Mouse (Mus musculus): ENCODE measurements around the gene Pld3.
"Not testable (repeated sequence)": the region's sequence is repeated elsewhere in the genome, so short reads cannot be mapped to it uniquely, and the experiment has no call there.

Gene Pld3

GRCm38 (mm10) chr7:27523805-27524204, 29.2 kb downstream of the Pld3 start:
- no peak for DNase-seq (ENCODE audit: low read depth, low spot score)

- no peak for DNase-seq (ENCODE audit: low read depth, low spot score)
These were observed 30.1 kb downstream of the Pld3 start, which contains the start of gene Hipk4 for GRCm38 (mm10) chr7:27522967-27523366. Gene Hipk4, plus strand, starts transcription at chr7:27523267.

GRCm38 (mm10) chr7:27520599-27520998, 32.4 kb downstream of the Pld3 start:
- DNase-seq (ENCODE audit: low read depth, low spot score), result no peak

- no peak for DNase-seq (ENCODE audit: low read depth, low spot score)
These were observed 32.9 kb downstream of the Pld3 start for GRCm38 (mm10) chr7:27520104-27520503.

GRCm38 (mm10) chr7:27518314-27518713, 34.7 kb downstream of the Pld3 start:
- no peak for DNase-seq (ENCODE audit: low read depth, low spot score)

- DNase-seq (ENCODE audit: low read depth, low spot score), result no peak
These were observed 38.1 kb downstream of the Pld3 start for GRCm38 (mm10) chr7:27514961-27515360.

GRCm38 (mm10) chr7:27510809-27511208, 42.2 kb downstream of the Pld3 start:
- DNase-seq (ENCODE audit: low read depth, low spot score), result no peak

- DNase-seq (ENCODE audit: low read depth, low spot score), result peak; percentile 80
These were observed 44.4 kb downstream of the Pld3 start for GRCm38 (mm10) chr7:27508648-27509005.

- DNase-seq (ENCODE audit: low read depth, low spot score), result peak; percentile 96
These were observed 45.0 kb downstream of the Pld3 start for GRCm38 (mm10) chr7:27507711-27508647.

- DNase-seq (ENCODE audit: low read depth, low spot score), result no peak
These were observed 46.1 kb downstream of the Pld3 start for GRCm38 (mm10) chr7:27506765-27507370.

- DNase-seq (ENCODE audit: low read depth, low spot score), result no peak
These were observed 51.4 kb downstream of the Pld3 start for GRCm38 (mm10) chr7:27501620-27502019.

GRCm38 (mm10) chr7:27499036-27499435, 54.0 kb downstream of the Pld3 start, which contains the start of gene Prx:
Gene Prx, plus strand, starts transcription at chr7:27499324.
- no peak for DNase-seq (ENCODE audit: low read depth, low spot score)

GRCm38 (mm10) chr7:27494659-27495367, 58.2 kb downstream of the Pld3 start:
- not testable (repeated sequence) for DNase-seq (ENCODE audit: low read depth, low spot score)

- DNase-seq (ENCODE audit: low read depth, low spot score), result no peak
These were observed 59.6 kb downstream of the Pld3 start for GRCm38 (mm10) chr7:27493450-27493849.

GRCm38 (mm10) chr7:27493022-27493421, 60.0 kb downstream of the Pld3 start:
- no peak for DNase-seq (ENCODE audit: low read depth, low spot score)

GRCm38 (mm10) chr7:27491856-27492255, 61.2 kb downstream of the Pld3 start:
- no peak for DNase-seq (ENCODE audit: low read depth, low spot score)

GRCm38 (mm10) chr7:27490543-27491329, 62.3 kb downstream of the Pld3 start:
- DNase-seq (ENCODE audit: low read depth, low spot score), result peak; percentile 93

GRCm38 (mm10) chr7:27490227-27490542, 62.8 kb downstream of the Pld3 start:
- no peak for DNase-seq (ENCODE audit: low read depth, low spot score)

GRCm38 (mm10) chr7:27489270-27489869, 63.6 kb downstream of the Pld3 start:
- no peak for DNase-seq (ENCODE audit: low read depth, low spot score)

GRCm38 (mm10) chr7:27487740-27488268, 65.2 kb downstream of the Pld3 start:
- DNase-seq (ENCODE audit: low read depth, low spot score), result peak; percentile 77
